Mouse (Mus musculus) lung, adult 10 weeks (tissue): ENCODE data around the gene Dusp3. TPM values are rescaled to one million over a fixed set of nuclear protein-coding genes. Genes with fewer than 3 reads are reported as not detected.

Source experiments
- polyA plus RNA-seq: library from polyadenylated mRNA; stranded (reverse); fragments of 350-450 nt; fragmentation: Illumina TruSeq; extraction: RNeasy Lipid Tissue Mini Kit (QIAGEN cat#74804); gene quantifications from one replicate; pipeline ENCODE4 v1.2.3, GENCODE M21; 2014; ENCODE audit warnings: low read depth, low replicate concordance; ENCODE audit not compliant: insufficient read depth

Gene Dusp3
- polyA plus RNA-seq = 73.3 TPM

DNA sequence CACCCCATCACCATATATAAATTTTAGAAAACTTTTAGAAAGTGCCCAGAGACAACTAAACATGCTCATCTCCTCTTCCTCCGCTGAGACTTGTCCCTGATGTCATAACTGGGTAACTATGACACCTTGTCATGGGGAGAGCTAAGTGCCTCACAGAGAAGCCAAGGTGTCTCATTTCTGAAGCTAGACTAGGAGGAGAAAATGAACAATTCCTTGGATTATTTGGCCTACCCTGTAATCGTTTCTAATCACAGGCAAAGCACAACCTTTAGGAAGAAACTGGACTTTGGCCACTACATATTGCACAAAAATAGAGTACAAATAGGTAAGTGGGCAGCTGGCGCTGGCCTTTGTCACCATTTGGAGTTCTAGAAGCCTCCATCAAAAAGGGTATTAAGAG is at the start of gene Dusp3:
TSS of gene Dusp3 (minus strand) at position 101 of the 400 bp plus-strand sequence.

DNA sequence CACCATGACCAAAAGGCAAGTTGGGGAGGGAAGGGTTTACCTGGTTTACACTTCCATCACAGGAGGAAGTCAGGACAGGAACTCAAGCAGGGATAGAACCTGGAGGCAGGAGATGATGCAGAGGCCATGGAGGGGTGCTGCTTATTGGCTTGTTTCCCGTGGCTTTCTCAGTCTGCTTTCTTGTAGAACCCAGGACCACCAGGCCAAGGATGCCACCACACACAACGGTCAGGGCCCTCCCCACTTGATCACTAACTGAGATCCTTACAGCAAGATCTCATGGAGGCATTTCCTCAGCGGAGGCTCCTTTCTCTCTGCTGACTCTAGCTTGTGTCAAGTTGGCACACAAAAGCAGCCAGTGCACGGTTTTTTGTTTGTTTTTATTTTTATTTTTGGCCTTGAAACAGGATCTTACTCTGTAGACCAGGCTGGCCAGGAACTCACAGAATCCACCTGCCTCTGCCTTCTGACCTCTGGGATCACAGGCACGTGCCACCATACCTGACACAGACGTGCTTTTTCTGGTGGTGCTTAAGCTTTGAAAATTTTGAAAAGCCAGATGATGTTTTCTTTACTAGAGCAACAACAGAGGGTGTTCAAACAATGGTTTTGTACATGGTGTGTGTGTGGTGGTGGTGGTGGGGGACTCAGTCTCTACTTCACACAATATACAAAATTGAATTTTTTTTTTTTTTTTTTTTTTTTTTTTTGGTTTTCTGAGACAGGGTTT is 41.4 kb upstream of the Dusp3 start, which contains the start of gene Mpp3:
TSS of gene Mpp3 (minus strand) at position 375 of the 730 bp plus-strand sequence.

DNA sequence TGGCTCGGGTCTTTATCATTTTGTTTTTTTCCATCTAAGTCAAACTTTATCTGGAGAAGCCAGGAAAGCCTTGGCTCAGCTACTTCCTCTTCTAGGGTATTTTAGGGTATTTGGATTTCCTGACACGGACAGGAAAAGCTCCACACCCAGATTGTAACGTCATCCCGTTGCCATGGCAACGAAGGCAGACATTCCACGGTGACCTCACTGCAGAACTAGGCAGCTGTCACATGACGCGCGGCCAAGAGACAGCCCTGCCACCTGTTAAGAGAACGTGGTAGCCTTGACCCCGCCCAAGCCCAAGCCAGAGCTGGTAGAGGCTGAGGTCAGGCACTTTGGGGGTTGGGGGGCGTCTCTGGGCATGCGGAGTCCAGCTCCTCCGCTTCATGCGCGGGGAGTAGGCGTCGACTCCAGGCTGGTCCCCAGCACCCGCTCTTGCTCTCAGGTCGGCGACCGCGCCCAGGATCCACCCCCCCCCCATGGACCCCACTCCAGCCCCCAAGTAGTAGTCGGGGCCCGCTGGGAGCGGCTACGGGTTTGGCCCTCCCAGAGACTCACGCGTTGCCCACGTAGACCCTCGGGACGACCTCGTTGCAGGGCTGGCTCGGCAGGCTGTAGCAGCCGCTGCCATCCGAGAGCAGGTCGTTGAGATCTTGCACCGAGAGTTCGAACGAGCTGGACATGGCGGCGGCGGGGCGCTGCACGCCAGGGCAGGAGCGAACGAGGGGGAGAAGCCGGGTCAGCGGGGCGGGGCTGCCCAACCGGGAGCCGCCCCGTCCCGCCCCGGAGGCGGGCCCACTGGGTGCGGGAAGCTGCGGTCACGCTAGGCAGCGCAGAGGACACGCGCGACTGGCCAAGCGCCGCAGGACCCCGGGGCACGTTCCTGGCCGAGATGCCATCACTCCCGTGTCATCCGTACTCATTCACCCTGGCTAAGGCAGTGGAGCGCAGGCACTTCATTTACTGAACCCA is 2.5 kb downstream of the Dusp3 start, which contains the start of gene Cfap97d1:
TSS of gene Cfap97d1 (plus strand) at position 226 of the 972 bp plus-strand sequence.

DNA sequence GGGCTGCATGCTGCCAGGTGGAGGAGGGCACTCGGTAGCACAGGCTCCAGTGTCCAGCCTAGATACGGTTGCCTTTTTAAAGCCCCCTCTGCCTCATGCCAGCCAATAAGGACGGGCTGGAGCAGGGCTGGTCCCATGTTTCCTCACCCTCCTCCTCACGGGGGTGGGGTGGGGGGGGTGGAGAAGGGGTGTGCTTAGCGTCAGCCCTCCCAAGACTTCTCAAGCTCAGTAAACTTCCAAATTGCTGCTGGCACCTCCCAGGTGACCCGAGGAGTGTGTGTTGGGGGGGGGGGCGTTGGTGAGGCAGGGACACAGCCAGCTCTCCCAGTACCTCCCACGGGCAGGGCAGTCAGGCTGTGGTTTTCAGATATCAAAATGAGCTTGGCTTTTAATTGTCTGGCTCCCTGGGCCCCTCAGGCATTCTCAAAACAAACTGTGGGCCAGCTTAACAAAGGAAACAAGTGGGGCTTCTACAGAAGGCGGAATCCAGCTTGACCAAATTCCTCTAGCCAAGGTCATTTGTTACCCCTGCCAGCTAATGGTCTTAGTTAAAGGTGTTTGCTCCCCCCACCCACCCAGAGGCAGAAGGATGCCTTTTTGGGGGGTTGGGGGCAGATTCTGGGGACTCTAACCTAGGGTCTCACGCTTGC is 19.7 kb downstream of the Dusp3 start, which contains the start of gene Sost:
TSS of gene Sost (minus strand) at position 51 of the 650 bp plus-strand sequence.

Other genes starting within 250 kb of the Dusp3 start
- 0.19 TPM for gene Etv4, start 201.6 kb downstream of the Dusp3 start, polyA plus RNA-seq
- 11.6 TPM for gene Meox1, start 92.6 kb downstream of the Dusp3 start, polyA plus RNA-seq
- 1.8 TPM for gene Sost, start 20.0 kb downstream of the Dusp3 start, polyA plus RNA-seq
- gene Cfap97d1, start 2.7 kb downstream of the Dusp3 start, polyA plus RNA-seq = not detected
- 1.9 TPM for gene Mpp3, start 41.4 kb upstream of the Dusp3 start, polyA plus RNA-seq
- 11.4 TPM for gene Cd300lg, start 54.5 kb upstream of the Dusp3 start, polyA plus RNA-seq
- gene Mpp2, start 101.5 kb upstream of the Dusp3 start, polyA plus RNA-seq = 3.7 TPM
- gene Ppy, start 114.3 kb upstream of the Dusp3 start, polyA plus RNA-seq = 2.6 TPM
- gene Pyy, start 120.8 kb upstream of the Dusp3 start, polyA plus RNA-seq = not detected
- not detected for gene Nags, start 158.5 kb upstream of the Dusp3 start, polyA plus RNA-seq
- gene Tmem101, start 169.4 kb upstream of the Dusp3 start, polyA plus RNA-seq = 11.7 TPM
- 14.7 TPM for gene Lsm12, start 198.3 kb upstream of the Dusp3 start, polyA plus RNA-seq
- 23.3 TPM for gene G6pc3, start 202.6 kb upstream of the Dusp3 start, polyA plus RNA-seq
- 49.2 TPM for gene Hdac5, start 243.2 kb upstream of the Dusp3 start, polyA plus RNA-seq